Mouse (Mus musculus) myocyte (in vitro differentiated cells): ENCODE data around the gene Rpl3l. TPM values are rescaled to one million over a fixed set of nuclear protein-coding genes. Genes with fewer than 3 reads are reported as not detected.

Experiments used
- H3K27me3 ChIP-seq: one replicate; pipeline ENCODE4 v1.6.1; 2011; ENCODE audit not compliant: control insufficient read depth, insufficient read depth, insufficient read length
- H3K36me3 ChIP-seq: one replicate; pipeline ENCODE4 v1.6.1; 2011; ENCODE audit not compliant: control insufficient read depth, insufficient read depth
- H3K4me2 ChIP-seq: one replicate; pipeline ENCODE4 v1.6.1; 2011; ENCODE audit warnings: low read depth, control low read depth
- H3K4me3 ChIP-seq: one replicate; pipeline ENCODE4 v1.5.1; 2011; ENCODE audit warnings: mild to moderate bottlenecking, control low read depth, moderate library complexity
- H3K79me2 ChIP-seq: one replicate; pipeline ENCODE4 v1.6.1; 2011; ENCODE audit not compliant: control insufficient read depth, insufficient read depth
- H3ac ChIP-seq: one replicate; pipeline ENCODE4 v1.6.1; 2011; ENCODE audit not compliant: control insufficient read depth, insufficient read length
- CEBPB ChIP-seq: IDR thresholded peaks from 2 replicates; pipeline ENCODE4 v1.6.1; 2011; ENCODE audit warnings: mild to moderate bottlenecking, moderate library complexity; ENCODE audit not compliant: poor library complexity, insufficient read depth, severe bottlenecking
- E2F4 ChIP-seq: IDR thresholded peaks from one replicate; pipeline ENCODE4 v1.6.1; 2011; ENCODE audit warnings: mild to moderate bottlenecking, control low read depth, moderate library complexity; ENCODE audit not compliant: insufficient read depth
- MAX ChIP-seq: IDR thresholded peaks from one replicate; pipeline ENCODE4 v1.6.1; 2011; ENCODE audit warnings: low read depth, mild to moderate bottlenecking, control low read depth
- MYOD1 ChIP-seq, 3 experiments: IDR thresholded peaks; one replicate each; pipeline ENCODE4 v1.6.1; 2011; ENCODE audit warnings: control low read depth in 2 of 3, low read depth in 2 of 3, mild to moderate bottlenecking in 2 of 3, moderate library complexity in 1 of 3; ENCODE audit not compliant: insufficient read length in 2 of 3, control insufficient read depth in 1 of 3
- MYOG ChIP-seq, 3 experiments: IDR thresholded peaks; one replicate each; pipeline ENCODE4 v1.6.1; 2011; ENCODE audit warnings: control low read depth in 2 of 3, low read depth in 2 of 3, mild to moderate bottlenecking in 2 of 3; ENCODE audit not compliant: insufficient read length in 2 of 3, control insufficient read depth in 1 of 3, insufficient read depth in 1 of 3
- POLR2A ChIP-seq: IDR thresholded peaks from one replicate; pipeline ENCODE4 v1.6.1; 2011; ENCODE audit warnings: low read depth, mild to moderate bottlenecking, control low read depth, moderate library complexity; ENCODE audit not compliant: insufficient read length
- POLR2AphosphoS2 ChIP-seq: IDR thresholded peaks from one replicate; pipeline ENCODE4 v1.6.1; 2011; ENCODE audit warnings: low read depth, control low read depth; ENCODE audit not compliant: insufficient read length
- REST ChIP-seq: IDR thresholded peaks from one replicate; pipeline ENCODE4 v1.6.1; 2011; ENCODE audit warnings: mild to moderate bottlenecking, control low read depth, moderate library complexity; ENCODE audit not compliant: insufficient read depth, insufficient read length
- SRF ChIP-seq: IDR thresholded peaks from one replicate; pipeline ENCODE4 v1.6.1; 2011; ENCODE audit warnings: low read depth; ENCODE audit not compliant: control insufficient read depth, insufficient read length
- TCF12 ChIP-seq: IDR thresholded peaks from one replicate; pipeline ENCODE4 v1.6.1; 2011; ENCODE audit warnings: mild to moderate bottlenecking, control low read depth; ENCODE audit not compliant: poor library complexity, insufficient read depth, severe bottlenecking
- TCF3 ChIP-seq: IDR thresholded peaks from one replicate; pipeline ENCODE4 v1.6.1; 2011; ENCODE audit warnings: low read depth, control low read depth; ENCODE audit not compliant: insufficient read length
- USF1 ChIP-seq: IDR thresholded peaks from one replicate; pipeline ENCODE4 v1.6.1; 2011; ENCODE audit warnings: low read depth, mild to moderate bottlenecking, control low read depth, moderate library complexity
- polyA plus RNA-seq: library from polyadenylated mRNA; unstranded; fragments of >200 nt; fragmentation: generic; extraction: Trizol; gene quantifications from one replicate; pipeline ENCODE4 v1.2.1, GENCODE M21; 2012; ENCODE audit warnings: missing spikeins

Rpl3l gene
- polyA plus RNA-seq, 1 experiment, result 1.7 TPM

DNA sequence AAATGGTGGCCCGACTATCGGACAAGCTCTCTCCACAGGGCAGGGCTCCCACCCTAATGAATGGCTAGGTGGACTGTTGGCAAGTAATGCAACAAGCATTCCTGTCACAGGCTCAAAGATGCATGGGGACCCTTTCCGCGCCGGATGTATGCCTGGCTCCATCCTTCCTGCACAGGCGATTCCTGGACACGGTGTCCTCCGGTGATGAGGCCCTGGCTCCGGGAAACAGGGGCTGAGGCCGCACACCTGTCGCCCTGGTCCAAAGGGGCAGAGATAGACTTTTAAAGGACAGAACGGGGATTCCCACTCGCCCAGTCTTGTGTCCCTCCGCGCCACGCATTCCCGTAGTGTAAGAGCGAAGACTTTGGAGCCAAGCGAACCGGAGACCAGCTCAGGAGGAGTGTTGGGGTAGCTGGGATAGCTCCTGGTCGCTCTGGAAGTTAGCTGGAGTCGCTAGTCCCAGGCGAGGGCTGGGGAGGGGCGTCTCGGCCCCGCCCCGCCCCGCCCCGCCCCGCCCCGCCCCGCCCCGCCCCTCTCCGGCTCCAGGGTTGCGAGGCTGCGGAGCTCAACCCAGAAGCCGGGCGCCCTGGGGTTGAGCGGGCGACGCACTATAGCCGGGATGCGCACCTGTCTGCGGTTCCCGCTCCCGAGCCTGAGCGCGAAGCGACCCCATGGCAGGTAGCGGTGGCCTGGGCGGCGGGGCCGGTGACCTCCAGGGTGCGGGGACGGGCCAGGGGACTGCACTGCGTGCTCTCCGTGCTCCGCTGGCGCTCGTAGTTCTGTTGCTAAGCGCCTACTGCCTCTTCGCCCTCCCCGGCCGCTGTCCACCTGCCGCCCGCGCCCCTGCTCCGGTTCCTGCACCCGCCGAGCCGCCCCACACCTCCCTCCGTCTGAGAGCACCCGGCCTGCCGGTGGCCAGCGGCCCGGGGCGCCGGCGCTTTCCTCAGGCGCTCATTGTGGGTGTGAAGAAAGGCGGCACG lies 25.1 kb downstream of the Rpl3l start, which contains the start of gene Hs3st6:
Gene Hs3st6 (plus strand): TSS at position 574 of the 980 bp plus-strand sequence.
- Histone ChIP-seq H3K36me3 (no peaks in the 10 kb centered on the region), H3K4me3 (no peak within 1 kb of the TSS), H3K79me2 (no peaks in the 10 kb centered on the region), H3K27me3 (peaks cover 41% of the 10 kb centered on the region), H3ac (no peak within 1 kb of the TSS), H3K4me2 (no peak within 1 kb of the TSS)
- TF ChIP-seq TCF3, result no peak
- no peak for TF ChIP-seq SRF
- no peak for TF ChIP-seq TCF12
- no peak for TF ChIP-seq MAX
- peak in 1 of 3 experiments; percentile 4 for TF ChIP-seq MYOG (IDR thresholded peaks at IDR 0.05; ENCODE audit: control insufficient read depth in 1 of 3, insufficient read depth in 1 of 3, insufficient read length in 2 of 3, low read depth in 2 of 3)
- no peak for TF ChIP-seq MYOD1 (IDR thresholded peaks at IDR 0.05; ENCODE audit: control insufficient read depth in 1 of 3, insufficient read length in 2 of 3, low read depth in 2 of 3)
- no peak for TF ChIP-seq E2F4
- TF ChIP-seq CEBPB, result no peak
- TF ChIP-seq POLR2A, result no peak

DNA sequence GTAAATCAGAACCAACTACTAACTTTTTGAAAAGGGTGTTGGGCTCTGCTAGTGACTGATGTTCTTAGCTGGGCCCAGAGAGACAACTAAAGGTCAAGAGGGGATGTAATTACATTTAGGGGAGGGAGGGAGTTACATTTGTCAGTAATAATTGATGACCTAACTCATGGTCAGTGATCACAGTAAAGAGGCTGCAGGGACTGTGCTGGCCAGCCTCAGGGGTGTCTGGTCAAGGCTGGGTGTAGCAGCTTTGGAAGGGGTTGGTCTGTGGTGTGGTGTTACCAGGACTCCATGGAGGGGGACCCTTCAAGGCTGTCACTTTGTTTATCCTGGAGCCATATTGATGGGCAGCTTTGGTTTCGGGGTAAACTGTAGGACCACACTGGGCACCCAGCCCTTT lies 29.8 kb downstream of the Rpl3l start:
- H3K36me3 ChIP-seq, result no peaks in the 10 kb centered on the region
- peaks cover 56% of the 10 kb centered on the region for H3K27me3 ChIP-seq
- H3K79me2 ChIP-seq, result no peaks in the 10 kb centered on the region
- no peak overlapping the region for H3ac ChIP-seq
- no peak overlapping the region for H3K4me3 ChIP-seq
- no peak for TF ChIP-seq MYOG (IDR thresholded peaks at IDR 0.05; ENCODE audit: control insufficient read depth in 1 of 3, insufficient read depth in 1 of 3, insufficient read length in 2 of 3, low read depth in 2 of 3)
- no peak for TF ChIP-seq MYOD1 (IDR thresholded peaks at IDR 0.05; ENCODE audit: control insufficient read depth in 1 of 3, insufficient read length in 2 of 3, low read depth in 2 of 3)
- TF ChIP-seq MAX, result no peak
- no peak for TF ChIP-seq POLR2A
- no peak for TF ChIP-seq E2F4
- no peak overlapping the region for H3K4me2 ChIP-seq

DNA sequence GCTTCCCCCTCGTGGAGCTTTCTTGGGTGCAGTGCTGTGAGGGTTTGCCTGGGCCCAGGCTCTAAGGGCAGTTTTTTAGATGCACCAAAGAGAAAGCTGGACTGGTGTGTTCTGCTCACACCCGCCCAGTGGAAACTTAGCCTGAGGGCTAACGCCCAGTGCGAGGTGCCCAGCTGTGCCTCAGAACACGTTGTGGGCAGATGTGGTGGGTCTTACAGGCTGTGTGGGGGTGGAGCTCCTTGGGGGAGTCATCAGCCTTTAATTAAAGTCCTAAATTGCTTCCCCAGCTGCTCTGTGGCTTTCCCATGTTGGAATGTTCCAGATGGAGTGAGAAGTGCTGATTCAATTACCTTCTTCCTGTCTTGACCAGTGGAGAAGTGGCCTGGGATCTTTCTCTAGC lies 33.5 kb downstream of the Rpl3l start:
- H3K4me2 ChIP-seq, result no peak overlapping the region
- no peak for TF ChIP-seq TCF3
- TF ChIP-seq SRF, result no peak
- no peak for TF ChIP-seq E2F4
- no peak for TF ChIP-seq CEBPB
- no peak for TF ChIP-seq TCF12
- no peak for TF ChIP-seq USF1
- TF ChIP-seq POLR2A, result no peak
- no peak for TF ChIP-seq MYOG (IDR thresholded peaks at IDR 0.05; ENCODE audit: control insufficient read depth in 1 of 3, insufficient read depth in 1 of 3, insufficient read length in 2 of 3, low read depth in 2 of 3)
- TF ChIP-seq MYOD1 (IDR thresholded peaks at IDR 0.05; ENCODE audit: control insufficient read depth in 1 of 3, insufficient read length in 2 of 3, low read depth in 2 of 3), result no peak
- TF ChIP-seq POLR2AphosphoS2, result no peak
- TF ChIP-seq MAX, result no peak
- no peak for TF ChIP-seq REST

GRCm38 (mm10) chr17:24765016-24765905 lies 37.6 kb downstream of the Rpl3l start:
- Histone ChIP-seq H3K36me3 (no peaks in the 10 kb centered on the region), H3K4me3 (no peak overlapping the region), H3K4me2 (no peak overlapping the region), H3K27me3 (peaks cover 60% of the 10 kb centered on the region), H3ac (no peak overlapping the region), H3K79me2 (no peaks in the 10 kb centered on the region)
- no peak for TF ChIP-seq CEBPB
- no peak for TF ChIP-seq MAX
- no peak for TF ChIP-seq TCF3
- TF ChIP-seq POLR2A, result no peak
- no peak for TF ChIP-seq MYOD1 (IDR thresholded peaks at IDR 0.05; ENCODE audit: control insufficient read depth in 1 of 3, insufficient read length in 2 of 3, low read depth in 2 of 3)
- no peak for TF ChIP-seq MYOG (IDR thresholded peaks at IDR 0.05; ENCODE audit: control insufficient read depth in 1 of 3, insufficient read depth in 1 of 3, insufficient read length in 2 of 3, low read depth in 2 of 3)
- no peak for TF ChIP-seq TCF12
- TF ChIP-seq POLR2AphosphoS2, result no peak
- no peak for TF ChIP-seq USF1
- TF ChIP-seq E2F4, result no peak
- no peak for TF ChIP-seq SRF

More for the DNA sequence above, 33.5 kb downstream of the Rpl3l start:
- peaks cover 55% of the 10 kb centered on the region for H3K27me3 ChIP-seq
- H3K4me3 ChIP-seq, result no peak overlapping the region
- H3K36me3 ChIP-seq, result no peaks in the 10 kb centered on the region
- H3ac ChIP-seq, result no peak overlapping the region
- no peaks in the 10 kb centered on the region for H3K79me2 ChIP-seq
